Mouse (Mus musculus): Measurements from ENCODE around the gene Nlgn1.

GRCm38 (mm10) chr3:26117071-26117470 lies 215.2 kb downstream of the Nlgn1 start:
- no peak for TF ChIP-seq CTCF (IDR thresholded peaks at IDR 0.05; ENCODE audit: low read depth)
- TF ChIP-seq EP300 (IDR thresholded peaks at IDR 0.05; ENCODE audit: low read depth), result no peak
